Mouse (Mus musculus): Measurements from ENCODE around the gene Bcar1.

- TF ChIP-seq CTCF (IDR thresholded peaks at IDR 0.05; ENCODE audit: control insufficient read depth, insufficient read depth, insufficient replicate concordance, low read depth, low read length) (no peak), POLR2A (IDR thresholded peaks at IDR 0.05; ENCODE audit: control insufficient read depth, low read depth, low read length) (no peak)
Measured at GRCm38 (mm10) chr8:111765096-111765495, 21.5 kb upstream of the Bcar1 start.

All from testis, adult 2 months (tissue).